Mouse (Mus musculus) CH12.LX (cell line): Measurements from ENCODE around the gene Ip6k1. TPM values are rescaled to one million over a fixed set of nuclear protein-coding genes. Genes with fewer than 3 reads are reported as not detected.

ENCODE experiments used
- DNase-seq: peaks from one replicate; pipeline ENCODE4 v3.0.0-alpha.2; 2013; ENCODE audit errors: extremely low read depth
- H3K27ac ChIP-seq: 2 replicates; pipeline ENCODE4 v1.5.1; 2012; ENCODE audit warnings: low read depth, mild to moderate bottlenecking, control low read depth, moderate library complexity; ENCODE audit not compliant: insufficient read depth
- H3K27me3 ChIP-seq: replicated peaks from 2 replicates; pipeline ENCODE3; 2012; ENCODE audit warnings: inconsistent platforms
- H3K36me3 ChIP-seq, 2 experiments: replicated peaks in 1 of 2; 2 replicates each; pipeline versions ENCODE3 to v1.6.1; 2012; ENCODE audit warnings: inconsistent platforms in 1 of 2, low read length in 1 of 2, mild to moderate bottlenecking in 1 of 2, mixed read lengths in 1 of 2, moderate library complexity in 1 of 2; ENCODE audit not compliant: control insufficient read depth in 1 of 2, insufficient read depth in 1 of 2
- H3K4me1 ChIP-seq, 2 experiments: 2 replicates each; pipeline ENCODE4 v1.6.1; 2012; ENCODE audit warnings: inconsistent platforms in 1 of 2, moderate library complexity in 1 of 2; ENCODE audit not compliant: insufficient read depth in 2 of 2, control insufficient read depth in 1 of 2
- H3K4me2 ChIP-seq: 2 replicates; pipeline ENCODE4 v1.6.1; 2012; ENCODE audit warnings: low read depth, mild to moderate bottlenecking, control low read depth; ENCODE audit not compliant: poor library complexity, insufficient read depth, severe bottlenecking
- H3K4me3 ChIP-seq, 3 experiments: fragments of 150-350 bp in 1 of 3; sonication (generic) in 1 of 3; replicated peaks in 1 of 3; 2 replicates each; pipeline versions ENCODE3 to v1.5.1; 2011 to 2012; ENCODE audit warnings: low read depth in 2 of 3, low read length in 2 of 3, mild to moderate bottlenecking in 2 of 3, moderate library complexity in 2 of 3, control low read depth in 1 of 3, improper control_type of control experiment in 1 of 3, inconsistent platforms in 1 of 3, mixed read lengths in 1 of 3; ENCODE audit not compliant: poor library complexity in 1 of 3
- H3K79me2 ChIP-seq: replicated peaks from 2 replicates; pipeline ENCODE4 v1.6.1; 2012; ENCODE audit warnings: mild to moderate bottlenecking, moderate library complexity; ENCODE audit not compliant: control insufficient read depth, poor library complexity, insufficient read depth, severe bottlenecking; ENCODE audit errors: extremely low read depth
- H3K9ac ChIP-seq: 2 replicates; pipeline ENCODE4 v1.6.1; 2012; ENCODE audit warnings: low read depth, mild to moderate bottlenecking, control low read depth, moderate library complexity; ENCODE audit not compliant: insufficient read depth
- H3K9me3 ChIP-seq: replicated peaks from 2 replicates; pipeline ENCODE3; 2012; ENCODE audit warnings: low read length, inconsistent platforms, mixed read lengths
- BHLHE40 ChIP-seq: IDR thresholded peaks from 2 replicates; pipeline ENCODE4 v1.6.1; 2011; ENCODE audit warnings: mild to moderate bottlenecking, low read depth, low read length, improper control_type of control experiment
- CHD1 ChIP-seq: IDR thresholded peaks from 2 replicates; pipeline ENCODE4 v1.6.1; 2012; ENCODE audit warnings: low read depth, low read length, improper control_type of control experiment, inconsistent platforms
- CHD2 ChIP-seq: IDR thresholded peaks from 2 replicates; pipeline ENCODE4 v1.6.1; 2011; ENCODE audit warnings: low read length, improper control_type of control experiment
- EP300 ChIP-seq: IDR thresholded peaks from 2 replicates; pipeline ENCODE4 v1.6.1; 2011; ENCODE audit warnings: low read length, improper control_type of control experiment
- ETS1 ChIP-seq: conservative IDR thresholded peaks from 2 replicates; pipeline ENCODE4 v1.6.1; 2012; ENCODE audit warnings: low read depth, mild to moderate bottlenecking, inconsistent platforms, low read length, improper control_type of control experiment, moderate library complexity
- GABPA ChIP-seq: IDR thresholded peaks from 2 replicates; pipeline ENCODE4 v1.6.1; 2012; ENCODE audit warnings: low read depth, low read length, improper control_type of control experiment, inconsistent platforms; ENCODE audit not compliant: insufficient replicate concordance
- IRF4 ChIP-seq: IDR thresholded peaks from 2 replicates; pipeline ENCODE4 v1.6.1; 2014; ENCODE audit warnings: low read depth, mild to moderate bottlenecking, inconsistent platforms, low read length, improper control_type of control experiment
- JUN ChIP-seq: IDR thresholded peaks from 2 replicates; pipeline ENCODE4 v1.6.1; 2011; ENCODE audit warnings: low read depth, mild to moderate bottlenecking, low read length, improper control_type of control experiment, moderate library complexity; ENCODE audit not compliant: insufficient read depth
- KAT2A ChIP-seq: IDR thresholded peaks from 2 replicates; pipeline ENCODE4 v1.6.1; 2012; ENCODE audit warnings: low read length, improper control_type of control experiment, inconsistent platforms; ENCODE audit not compliant: insufficient replicate concordance
- MAFK ChIP-seq: IDR thresholded peaks from 2 replicates; pipeline ENCODE4 v1.6.1; 2011; ENCODE audit warnings: low read length, improper control_type of control experiment; ENCODE audit not compliant: insufficient replicate concordance
- MAZ ChIP-seq: IDR thresholded peaks from 2 replicates; pipeline ENCODE4 v1.6.1; 2012; ENCODE audit warnings: low read depth, mild to moderate bottlenecking, inconsistent platforms, low read length, improper control_type of control experiment, moderate library complexity
- NRF1 ChIP-seq: IDR thresholded peaks from 2 replicates; pipeline ENCODE4 v1.6.1; 2014; ENCODE audit warnings: low read depth, mild to moderate bottlenecking, inconsistent platforms, low read length, improper control_type of control experiment, moderate library complexity
- SMC3 ChIP-seq: IDR thresholded peaks from 2 replicates; pipeline ENCODE4 v1.6.1; 2011; ENCODE audit warnings: low read depth, low read length, improper control_type of control experiment
- TCF12 ChIP-seq: IDR thresholded peaks from 2 replicates; pipeline ENCODE4 v1.6.1; 2014; ENCODE audit warnings: low read depth, mild to moderate bottlenecking, inconsistent platforms, low read length, improper control_type of control experiment
- UBTF ChIP-seq: IDR thresholded peaks from 2 replicates; pipeline ENCODE4 v1.6.1; 2012; ENCODE audit warnings: low read depth, mild to moderate bottlenecking, inconsistent platforms, low read length, improper control_type of control experiment, moderate library complexity
- USF1 ChIP-seq: IDR thresholded peaks from 2 replicates; pipeline ENCODE4 v1.6.1; 2014; ENCODE audit warnings: low read depth, mild to moderate bottlenecking, inconsistent platforms, low read length, improper control_type of control experiment
- ZC3H11A ChIP-seq: IDR thresholded peaks from 2 replicates; pipeline ENCODE4 v1.6.1; 2012; ENCODE audit warnings: low read depth, mild to moderate bottlenecking, inconsistent platforms, low read length, improper control_type of control experiment
- dilution Hi-C: fragments of 300-500 bp; cut with MboI; formaldehyde crosslinking; loops from 2 replicates; pipeline ENCODE4 v1.14.3; 2020; ENCODE audit warnings: low sequenced_read_pairs; ENCODE audit not compliant: extremely low pct_unique_long_range_greater_than_20kb, extremely low pct_ligation_motif_present
- in situ Hi-C: fragments of 300-500 bp; cut with MboI; formaldehyde crosslinking; loops from 3 replicates; pipeline ENCODE4 v1.14.3; 2019; ENCODE audit warnings: low sequenced_read_pairs, low pct_ligation_motif_present, low pct_unique_long_range_greater_than_20kb, mixed read lengths
- polyA plus RNA-seq: library from polyadenylated mRNA; unstranded; fragments of >175 nt; gene quantifications from 2 replicates; pipeline ENCODE4 v1.2.1, GENCODE M21; 2012; ENCODE audit warnings: low read depth; ENCODE audit not compliant: insufficient read length
- total RNA-seq, 2 experiments: library from RNA; depleted of rRNA; stranded (reverse); fragments of 300-350 nt in 1 of 2; fragments of >200 nt in 1 of 2; gene quantifications; 2 replicates each; pipeline ENCODE4 v1.2.3; 2012 to 2014

Gene Ip6k1
- total and polyA plus RNA-seq, 3 experiments, result 26.0 to 40.7 (median 27.1) TPM

GRCm38 (mm10) chr9:107964681-107965080, 37.6 kb upstream of the Ip6k1 start:
- Histone ChIP-seq H3K79me2 (no peaks in the 10 kb centered on the region), H3K27ac (no peak overlapping the region), H3K27me3 (no peaks in the 10 kb centered on the region), H3K36me3 (peaks cover 65 to 95% of the 10 kb centered on the region in 2 experiments), H3K4me2 (no peak overlapping the region), H3K4me3 (no peak overlapping the region), H3K9me3 (no peaks in the 10 kb centered on the region)
- no peak for DNase-seq
- in situ Hi-C loops, result loop anchor here (5.0 kb wide), 2 partner anchors 33 to 93 kb away; partner anchors contain the start of gene Gm20662
- TF ChIP-seq ZC3H11A, result no peak
- no peak for TF ChIP-seq IRF4
- no peak for TF ChIP-seq NRF1
- no peak for TF ChIP-seq EP300
- TF ChIP-seq, all 38 proteins: peak for 0
- H3K4me1 ChIP-seq, result peaks cover 3 to 25% of the 10 kb centered on the region in 2 experiments
- no peak overlapping the region for H3K9ac ChIP-seq
- dilution Hi-C loops, result no loop called here

- Histone ChIP-seq H3K36me3 (peaks cover 65 to 95% of the 10 kb centered on the region in 2 experiments), H3K4me2 (no peak overlapping the region), H3K27ac (no peak overlapping the region)
- no peak for DNase-seq
- no peak for TF ChIP-seq MAZ
- no peak for TF ChIP-seq USF1
- no peak for TF ChIP-seq IRF4
- no peak for TF ChIP-seq NRF1
- no peak for TF ChIP-seq UBTF
- TF ChIP-seq GABPA, result no peak
- TF ChIP-seq CHD1, result no peak
- TF ChIP-seq CHD2, result no peak
- TF ChIP-seq, all 38 proteins: peak for 0
- H3K9me3 ChIP-seq, result no peaks in the 10 kb centered on the region
- in situ Hi-C loops, result loop anchor here (5.0 kb wide), 1 partner anchor 91 kb away; no protein-coding TSS in a partner anchor
- H3K79me2 ChIP-seq, result no peaks in the 10 kb centered on the region
- H3K27me3 ChIP-seq, result no peaks in the 10 kb centered on the region
- H3K9ac ChIP-seq, result no peak overlapping the region
- H3K4me3 ChIP-seq, result no peak overlapping the region
- H3K4me1 ChIP-seq, result peaks cover 3 to 13% of the 10 kb centered on the region in 2 experiments
- dilution Hi-C loops, result no loop called here
Measured at GRCm38 (mm10) chr9:107966676-107967075, 35.6 kb upstream of the Ip6k1 start.

- H3K36me3 ChIP-seq, result peaks cover 63 to 95% of the 10 kb centered on the region in 2 experiments
- peaks cover 0 to 5% of the 10 kb centered on the region in 2 experiments; a peak in 2 of 4 replicates for H3K4me1 ChIP-seq
- no peak for DNase-seq
- no peak overlapping the region for H3K4me2 ChIP-seq
- in situ Hi-C loops, result loop anchor here (5.0 kb wide), 1 partner anchor 90 kb away; no protein-coding TSS in a partner anchor
- H3K9ac ChIP-seq, result no peak overlapping the region
- H3K27me3 ChIP-seq, result no peaks in the 10 kb centered on the region
- H3K27ac ChIP-seq, result no peak overlapping the region
- no peak for TF ChIP-seq CHD2
- no peak for TF ChIP-seq ETS1
- no peak for TF ChIP-seq SMC3
- TF ChIP-seq TCF12, result no peak
- no peak for TF ChIP-seq NRF1
- no peak for TF ChIP-seq GABPA
- no peak for TF ChIP-seq UBTF
- no peak for TF ChIP-seq KAT2A
- no peak for TF ChIP-seq BHLHE40
- TF ChIP-seq MAZ, result no peak
- TF ChIP-seq CHD1, result no peak
- no peak for TF ChIP-seq MAFK
- no peak for TF ChIP-seq JUN
- H3K9me3 ChIP-seq, result no peaks in the 10 kb centered on the region
- H3K79me2 ChIP-seq, result no peaks in the 10 kb centered on the region
- no peak overlapping the region for H3K4me3 ChIP-seq
- dilution Hi-C loops, result no loop called here
Measured at GRCm38 (mm10) chr9:107967437-107967836, 34.9 kb upstream of the Ip6k1 start.
